Comparison of ENCODE assay signal across 8 mouse cellular contexts in the genomic region with DNA sequence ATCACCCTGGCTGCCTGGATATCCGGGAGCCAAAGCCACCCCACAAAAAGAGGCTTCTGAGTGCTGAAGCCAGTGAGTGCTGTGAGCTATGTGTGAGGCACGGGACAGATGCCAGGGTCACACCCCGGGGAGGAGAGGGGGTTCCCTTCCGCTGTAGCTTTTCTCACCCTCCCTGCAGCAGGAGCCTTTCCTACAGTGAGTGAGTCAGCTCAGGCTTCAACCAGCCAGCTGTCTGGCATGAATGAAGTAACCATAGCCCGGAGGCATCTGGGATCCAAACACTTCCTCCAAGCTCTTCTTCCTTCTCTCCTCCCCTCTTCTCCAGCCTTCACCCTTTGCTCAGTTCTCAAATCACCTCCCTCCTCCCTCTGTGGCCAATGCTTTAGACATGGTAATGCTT. TPM values are rescaled to one million over a fixed set of nuclear protein-coding genes. Genes with fewer than 3 reads are reported as not detected.
DNase-seq lines count a peak whose midpoint lies in the region; ATAC-seq lines count a peak whose summit lies in the region.

No protein-coding gene starts in this region.

- no peaks in the 10 kb centered on the region for H3K9me3 ChIP-seq in limb, embryonic 12.5 days
- no peaks in the 10 kb centered on the region for H3K9me3 ChIP-seq in limb, embryonic 10.5 days (replicated peaks)

- H3K4me3 ChIP-seq in limb, embryonic 12.5 days (replicated peaks) = no peak overlapping the region
- no peak overlapping the region for H3K4me3 ChIP-seq in limb, embryonic 10.5 days

- intact Hi-C loops in heart, postnatal 10 days (cut with DNase I) = no loop called here

- WGBS in limb, embryonic 12.5 days = 27% methylated on average over 5 of the region's 5 CpGs
- 23% methylated on average over 5 of the region's 5 CpGs for WGBS in limb, embryonic 10.5 days

- DNase-seq in adrenal gland, postnatal 36 days = peak; percentile 2 to 13
- no peak for DNase-seq in adrenal gland, postnatal 4 days (ENCODE audit: low spot score in 2 of 2)
- DNase-seq in limb, embryonic 10.5 days (ENCODE audit: low spot score) = no peak
- peak; percentile 41 to 45 for DNase-seq in heart, postnatal 10 days
- peak; percentile 73 for DNase-seq in lung, postnatal 10 days
- DNase-seq in thymus, postnatal 10 days (ENCODE audit: low spot score in 2 of 2) = peak; percentile 7

- no peaks in the 10 kb centered on the region for H3K36me3 ChIP-seq in limb, embryonic 12.5 days
- no peaks in the 10 kb centered on the region for H3K36me3 ChIP-seq in limb, embryonic 10.5 days

- H3K27me3 ChIP-seq in limb, embryonic 12.5 days = peaks cover 9% of the 10 kb centered on the region
- H3K27me3 ChIP-seq in limb, embryonic 10.5 days (ENCODE audit: low read depth, poor library complexity, severe bottlenecking) = 0 out of 2 replicates have a peak, but pooled peaks cover 3% of the 10 kb centered on the region

- no peak overlapping the region for H3K9ac ChIP-seq in limb, embryonic 12.5 days (replicated peaks)

- peaks cover 14% of the 10 kb centered on the region; the same call in 1 of the 2 replicates for H3K4me1 ChIP-seq in limb, embryonic 12.5 days (replicated peaks)
- peaks cover 20% of the 10 kb centered on the region; the same call in 1 of the 2 replicates for H3K4me1 ChIP-seq in limb, embryonic 10.5 days

- 0 out of 2 replicates have a peak, but pooled peaks have one; percentile 34 for ATAC-seq in limb, embryonic 12.5 days (ENCODE audit: insufficient number of reproducible peaks, insufficient read depth, low FRiP score, low TSS enrichment, low read depth)
- ATAC-seq in erythroid progenitor cell, adult 5-6 weeks (replicated peaks; ENCODE audit: low FRiP score, poor library complexity, severe bottlenecking) = no peak

- H3K27ac ChIP-seq in limb, embryonic 12.5 days = no peak overlapping the region
- H3K27ac ChIP-seq in limb, embryonic 10.5 days = no peak overlapping the region

- H3K4me2 ChIP-seq in limb, embryonic 12.5 days = no peak overlapping the region

RNA-seq across cellular contexts. Expression of a gene that starts 46.6 kb away (rescaled TPM):
- 1 to 10 TPM; 4.8 to 5.1 TPM for total RNA-seq in adrenal gland, postnatal 36 days (2021)
- total RNA-seq in adrenal gland, postnatal 4 days (2021) = 1 to 10 TPM; 5.8 to 9.2 TPM
- polyA plus RNA-seq in limb, embryonic 12.5 days (2016; fragmentation: Nextera tagmentation; extraction: Ambion mirVana) = 14.2 and 14.4 TPM in 2 replicates
- polyA plus RNA-seq in limb, embryonic 10.5 days (2016; fragmentation: Nextera tagmentation; extraction: Ambion mirVana) = 1.7 and 2.6 TPM in 2 replicates
- 10 to 100 TPM; 25.8 to 28.4 TPM for total RNA-seq in heart, postnatal 10 days (2021)
- not detected in 2 replicates for total RNA-seq in erythroid progenitor cell, adult 5-6 weeks (2015; ENCODE audit: low replicate concordance)
- not detected in 2 replicates for total RNA-seq in erythroid progenitor cell, adult 5-6 weeks (2017; ENCODE audit: low replicate concordance)

Comparison
In these comparisons a context has a peak if more than half of its experiments do, and no peak if none do; other contexts are left out.
1. DNase-seq: peak in adrenal gland, postnatal 36 days (2 of 2), heart, postnatal 10 days (2 of 2), lung, postnatal 10 days (single experiment) and thymus, postnatal 10 days (2 of 2); none in adrenal gland, postnatal 4 days (0 of 2) and limb, embryonic 10.5 days (single experiment).
2. RNA of a gene that starts 46.6 kb away (total RNA-seq): 25.8 to 28.4 TPM in heart, postnatal 10 days, 5.8 to 9.2 TPM in adrenal gland, postnatal 4 days and 4.8 to 5.1 TPM in adrenal gland, postnatal 36 days; not detected in erythroid progenitor cell, adult 5-6 weeks; every median in the first group is over 4 times any median in the second.